Comparison of ENCODE assay signal across 17 mouse cellular contexts in genomic region chr5:71093807-71094206, GRCm38 (mm10). TPM values are rescaled to one million over a fixed set of nuclear protein-coding genes. Genes with fewer than 3 reads are reported as not detected.
DNase-seq lines count a peak whose midpoint lies in the region; ATAC-seq and TF ChIP-seq lines count a peak whose summit lies in the region.
"Had no signal": no experiment of that assay in that cellular context is flagged by ENCODE, and none has a peak within 500 bp of the region (broad histone marks: within the 10 kb centered on the region; RNA-seq: fewer than 3 reads in every experiment).

No protein-coding gene starts in this region.

- no peak overlapping the region for H3K9ac ChIP-seq in hindbrain, embryonic 13.5 days
- H3K9ac ChIP-seq in hindbrain, embryonic 12.5 days: no peak overlapping the region
- H3K9ac ChIP-seq in midbrain, embryonic 16.5 days (ENCODE audit: low read depth, low read length): no peak overlapping the region
- no peak overlapping the region for H3K9ac ChIP-seq in heart, adult 2 months (ENCODE audit: low read depth, low read length)
- H3K9ac ChIP-seq: liver, embryonic 13.5 days had no signal

- intact Hi-C loops in heart, adult 2 months (cut with DNase I): no loop called here
- intact Hi-C loops in heart, postnatal 25 days (cut with DNase I): no loop called here

- H3K4me1 ChIP-seq in hindbrain, embryonic 13.5 days (replicated peaks): peaks cover 9% of the 10 kb centered on the region
- H3K4me1 ChIP-seq in hindbrain, embryonic 12.5 days: no peaks in the 10 kb centered on the region
- H3K4me1 ChIP-seq in midbrain, embryonic 16.5 days (ENCODE audit: control insufficient read depth, insufficient read depth, low read length): peaks cover 6% of the 10 kb centered on the region
- no peaks in the 10 kb centered on the region for H3K4me1 ChIP-seq in heart, adult 2 months (ENCODE audit: control insufficient read depth, insufficient read depth, low read length)
- H3K4me1 ChIP-seq: liver, embryonic 13.5 days had no signal

- no peak for TF ChIP-seq EP300 in heart, adult 2 months (IDR thresholded peaks at IDR 0.05; ENCODE audit: insufficient read depth, low read depth, low read length)

- no peaks in the 10 kb centered on the region for H3K9me3 ChIP-seq in hindbrain, embryonic 13.5 days
- no peaks in the 10 kb centered on the region for H3K9me3 ChIP-seq in hindbrain, embryonic 12.5 days (replicated peaks)
- no peaks in the 10 kb centered on the region for H3K9me3 ChIP-seq in midbrain, embryonic 16.5 days (replicated peaks; ENCODE audit: control insufficient read depth, low read length, poor library complexity, severe bottlenecking)
- H3K9me3 ChIP-seq: liver, embryonic 13.5 days had no signal

- 73% methylated on average over 2 of the region's 2 CpGs for WGBS in hindbrain, embryonic 13.5 days
- whole genome bisulfite sequencing in hindbrain, embryonic 12.5 days: 72% methylated on average over 2 of the region's 2 CpGs
- WGBS in midbrain, embryonic 16.5 days: 54% methylated on average over 2 of the region's 2 CpGs
- 67% methylated on average over 2 of the region's 2 CpGs for WGBS in heart, adult 2 months

- peak; percentile 43; the same call in 1 of the 2 replicates for TF ChIP-seq CTCF in brain, embryonic 14.5 days (IDR thresholded peaks at IDR 0.05; ENCODE audit: borderline replicate concordance, extremely low read depth, insufficient read depth, insufficient read length)
- TF ChIP-seq CTCF in heart, adult 2 months (IDR thresholded peaks at IDR 0.05): no peak

- peak overlapping the region; percentile 81 for H3K4me3 ChIP-seq in hindbrain, embryonic 13.5 days
- no peak overlapping the region for H3K4me3 ChIP-seq in hindbrain, embryonic 12.5 days
- H3K4me3 ChIP-seq in midbrain, embryonic 16.5 days (ENCODE audit: low read depth, low read length): peak overlapping the region; percentile 86
- H3K4me3 ChIP-seq in heart, adult 2 months: no peak overlapping the region
- H3K4me3 ChIP-seq: liver, embryonic 13.5 days; myocyte had no signal

- ATAC-seq in hindbrain, embryonic 13.5 days (ENCODE audit: low FRiP score): no peak
- ATAC-seq in hindbrain, embryonic 12.5 days (ENCODE audit: low FRiP score): no peak
- no peak for ATAC-seq in midbrain, embryonic 16.5 days

- DNase-seq in cerebellum, postnatal 10 days: peak; percentile 16 to 26
- DNase-seq in cerebellum, postnatal 4 days (ENCODE audit: low spot score in 2 of 2): no peak
- peak; percentile 76 for DNase-seq in brain, embryonic 14.5 days (ENCODE audit: low read depth)
- DNase-seq in heart, adult 2 months: no peak
- no peak for DNase-seq in heart, postnatal 25 days (ENCODE audit: low spot score)
- DNase-seq: adrenal gland, postnatal 14 days; cerebellum, adult 9-11 months; kidney, adult 2 months; kidney, postnatal 4 days; liver, embryonic 13.5 days; right cerebral cortex, postnatal 4 days had no signal

- H3K79me2 ChIP-seq in heart, adult 2 months (replicated peaks; ENCODE audit: control insufficient read depth, insufficient read depth, low read length): no peaks in the 10 kb centered on the region

- TF ChIP-seq POLR2A in brain, embryonic 14.5 days (IDR thresholded peaks at IDR 0.05; ENCODE audit: borderline replicate concordance, extremely low read depth, insufficient read depth, insufficient read length, poor library complexity, severe bottlenecking): no peak
- TF ChIP-seq POLR2A in heart, adult 2 months (IDR thresholded peaks at IDR 0.05; ENCODE audit: insufficient read depth, low read depth, low read length): no peak

- no peaks in the 10 kb centered on the region for H3K36me3 ChIP-seq in hindbrain, embryonic 13.5 days
- H3K36me3 ChIP-seq in hindbrain, embryonic 12.5 days: no peaks in the 10 kb centered on the region
- H3K36me3 ChIP-seq in midbrain, embryonic 16.5 days (ENCODE audit: control insufficient read depth, insufficient read depth, low read length): no peaks in the 10 kb centered on the region
- no peaks in the 10 kb centered on the region for H3K36me3 ChIP-seq in heart, adult 2 months (ENCODE audit: control insufficient read depth, insufficient read depth, low read length)
- H3K36me3 ChIP-seq: liver, embryonic 13.5 days had no signal

- peak overlapping the region; percentile 73 for H3K4me2 ChIP-seq in hindbrain, embryonic 13.5 days
- H3K4me2 ChIP-seq in hindbrain, embryonic 12.5 days (replicated peaks): no peak overlapping the region
- peak overlapping the region; percentile 62; the same call in 1 of the 2 replicates for H3K4me2 ChIP-seq in midbrain, embryonic 16.5 days (ENCODE audit: low read length)
- H3K4me2 ChIP-seq: liver, embryonic 13.5 days had no signal

- H3K27me3 ChIP-seq in hindbrain, embryonic 13.5 days: no peaks in the 10 kb centered on the region
- no peaks in the 10 kb centered on the region for H3K27me3 ChIP-seq in hindbrain, embryonic 12.5 days
- H3K27me3 ChIP-seq in midbrain, embryonic 16.5 days (ENCODE audit: control insufficient read depth, insufficient read depth, low read depth, low read length): no peaks in the 10 kb centered on the region
- peaks cover 2% of the 10 kb centered on the region; the same call in 1 of the 2 replicates for H3K27me3 ChIP-seq in heart, adult 2 months (ENCODE audit: control insufficient read depth, insufficient read depth, low read length)
- H3K27me3 ChIP-seq: CH12.LX had no signal

- H3K27ac ChIP-seq in hindbrain, embryonic 13.5 days: no peak overlapping the region
- H3K27ac ChIP-seq in hindbrain, embryonic 12.5 days: no peak overlapping the region
- H3K27ac ChIP-seq in midbrain, embryonic 16.5 days (ENCODE audit: low read length): no peak overlapping the region
- no peak overlapping the region for H3K27ac ChIP-seq in heart, adult 2 months
- H3K27ac ChIP-seq: liver, embryonic 13.5 days had no signal

RNA-seq across cellular contexts. Expression of gene Gabra2, which starts 1.8 kb away (rescaled TPM):
- polyA plus RNA-seq in hindbrain, embryonic 13.5 days (2015; fragmentation: Nextera tagmentation; extraction: Ambion mirVana): 28.1 and 35.3 TPM in 2 replicates
- polyA plus RNA-seq in hindbrain, embryonic 12.5 days (2016; fragmentation: Nextera tagmentation; extraction: Ambion mirVana): 10.6 and 11.3 TPM in 2 replicates
- 11.7 and 16.0 TPM in 2 replicates for polyA plus RNA-seq in brain, embryonic 14.5 days (2012; rRNA removed)
- polyA plus RNA-seq in midbrain, embryonic 16.5 days (2015; fragmentation: Nextera tagmentation; extraction: Ambion mirVana): 75.1 and 78.0 TPM in 2 replicates
- under 1 TPM in 1 of 2 experiments, not detected in 1; 0.05 TPM for total RNA-seq in heart, adult 2 months (2021)
- 0.02 TPM in 1 of 2 replicates, not detected in the other for polyA plus RNA-seq in heart, adult 2 months (2012; rRNA removed)
- total RNA-seq in heart, postnatal 25 days (2021): not detected
- total RNA-seq: CH12.LX; megakaryocyte, adult 5-6 weeks had no signal
- polyA plus RNA-seq: kidney, adult 2 months; liver, embryonic 13.5 days; myocyte had no signal

Comparison
In these comparisons a context has a peak if more than half of its experiments do, and no peak if none do; other contexts are left out.
1. DNase-seq: peak in cerebellum, postnatal 10 days (2 of 2) and brain, embryonic 14.5 days (single experiment); none in cerebellum, postnatal 4 days (0 of 2), heart, adult 2 months (0 of 2) and heart, postnatal 25 days (single experiment).
2. H3K4me3 ChIP-seq: peak in hindbrain, embryonic 13.5 days (single experiment) and midbrain, embryonic 16.5 days (single experiment); none in hindbrain, embryonic 12.5 days (single experiment) and heart, adult 2 months (single experiment).
3. RNA of gene Gabra2, which starts 1.8 kb away (polyA plus RNA-seq): 75.1 to 78.0 TPM in midbrain, embryonic 16.5 days, 28.1 to 35.3 TPM in hindbrain, embryonic 13.5 days, 11.7 to 16.0 TPM in brain, embryonic 14.5 days and 10.6 to 11.3 TPM in hindbrain, embryonic 12.5 days; 0.02 TPM in heart, adult 2 months; every median in the first group is over 10 times any median in the second.